Mouse (Mus musculus) G1E (cell line): ENCODE data around the gene Vmn2r7. TPM values are rescaled to one million over a fixed set of nuclear protein-coding genes. Genes with fewer than 3 reads are reported as not detected.
"Not testable (repeated sequence)": the region's sequence is repeated elsewhere in the genome, so short reads cannot be mapped to it uniquely, and the experiment has no call there.

Experiments used
- ATAC-seq: 2 replicates; pipeline ENCODE4 v1.8.0; 2016; ENCODE audit warnings: mild to moderate bottlenecking; ENCODE audit not compliant: insufficient number of reproducible peaks, poor library complexity, low FRiP score, severe bottlenecking; ENCODE audit errors: extremely low read depth
- DNase-seq: peaks from one replicate; pipeline ENCODE4 v3.0.0; 2012; ENCODE audit warnings: low spot score
- H3K27me3 ChIP-seq: 2 replicates; pipeline ENCODE4 v1.6.1; 2012; ENCODE audit warnings: mild to moderate bottlenecking, low read length, inconsistent platforms; ENCODE audit not compliant: insufficient read depth
- H3K36me3 ChIP-seq: replicated peaks from 2 replicates; pipeline ENCODE3; 2012; ENCODE audit warnings: mild to moderate bottlenecking, inconsistent platforms
- H3K4me1 ChIP-seq: 2 replicates; pipeline ENCODE4 v1.6.1; 2012; ENCODE audit warnings: low read depth, low read length, inconsistent platforms, mixed read lengths; ENCODE audit not compliant: insufficient read depth
- H3K4me3 ChIP-seq: 2 replicates; pipeline ENCODE4 v1.5.1; 2012; ENCODE audit warnings: low read depth, mild to moderate bottlenecking, inconsistent platforms, low read length, moderate library complexity, mixed read lengths
- H3K9me3 ChIP-seq: replicated peaks from 2 replicates; pipeline ENCODE4 v1.6.1; 2012; ENCODE audit warnings: inconsistent platforms
- CTCF ChIP-seq: IDR thresholded peaks from 2 replicates; pipeline ENCODE4 v1.5.1; 2012; ENCODE audit warnings: low read depth, low read length, inconsistent platforms, mixed read lengths
- GATA1 ChIP-seq: IDR thresholded peaks from 2 replicates; pipeline ENCODE4 v1.6.1; 2012; ENCODE audit warnings: borderline replicate concordance, low read length, inconsistent platforms, mixed read lengths
- GATA2 ChIP-seq: IDR thresholded peaks from 2 replicates; pipeline ENCODE4 v1.6.1; 2012; ENCODE audit warnings: low read depth, low read length, inconsistent platforms, borderline replicate concordance
- POLR2AphosphoS5 ChIP-seq: IDR thresholded peaks from 2 replicates; pipeline ENCODE4 v1.6.1; 2012; ENCODE audit warnings: low read depth, low read length, inconsistent platforms; ENCODE audit not compliant: insufficient replicate concordance
- TAL1 ChIP-seq: conservative IDR thresholded peaks from 2 replicates; pipeline ENCODE4 v1.6.1; 2012; ENCODE audit warnings: low read depth, low read length, inconsistent platforms, mixed read lengths
- polyA plus RNA-seq: library from polyadenylated mRNA; stranded (reverse); fragments of >175 nt; gene quantifications from 2 replicates; pipeline ENCODE4 v1.2.3, GENCODE M21; 2012
- total RNA-seq, 2 experiments: library from RNA; stranded (forward) in 1 of 2; stranded (reverse) in 1 of 2; fragments of 200-1000 nt in 1 of 2; fragments of >200 nt in 1 of 2; fragmentation: Nextera tagmentation in 1 of 2; gene quantifications; 2 replicates each; pipeline ENCODE4 v1.2.3; 2014 to 2017

Vmn2r7 gene
- total and polyA plus RNA-seq, 3 experiments: 0.11 TPM; not detected in 2

DNA sequence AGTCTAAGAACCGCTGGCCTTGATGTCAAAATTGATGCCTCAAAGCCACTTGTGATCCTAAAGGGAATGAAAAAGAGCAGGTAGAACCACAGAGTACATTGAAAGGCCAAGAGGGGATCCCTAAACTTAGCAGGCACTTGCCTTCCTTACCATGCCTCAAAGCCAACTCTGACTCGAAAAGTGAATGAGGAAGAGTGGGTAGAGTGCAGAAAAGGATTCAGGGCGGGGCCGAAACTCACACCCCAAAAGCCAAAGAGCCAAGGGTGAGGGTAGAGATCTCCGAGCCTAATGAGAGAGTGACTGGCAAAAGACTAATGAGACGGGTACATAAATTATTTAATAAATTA, 53.3 kb downstream of the Vmn2r7 start:
- DNase-seq (no peak), ATAC-seq (no peak)
- Histone ChIP-seq H3K4me1 (no peaks in the 10 kb centered on the region), H3K4me3 (no peak overlapping the region), H3K9me3 (peaks cover 7% of the 10 kb centered on the region), H3K36me3 (no peaks in the 10 kb centered on the region), H3K27me3 (no peaks in the 10 kb centered on the region)
- TF ChIP-seq GATA1 (no peak), TAL1 (no peak), POLR2AphosphoS5 (no peak), GATA2 (no peak), CTCF (no peak; the same call in 1 of the 2 replicates)

DNA sequence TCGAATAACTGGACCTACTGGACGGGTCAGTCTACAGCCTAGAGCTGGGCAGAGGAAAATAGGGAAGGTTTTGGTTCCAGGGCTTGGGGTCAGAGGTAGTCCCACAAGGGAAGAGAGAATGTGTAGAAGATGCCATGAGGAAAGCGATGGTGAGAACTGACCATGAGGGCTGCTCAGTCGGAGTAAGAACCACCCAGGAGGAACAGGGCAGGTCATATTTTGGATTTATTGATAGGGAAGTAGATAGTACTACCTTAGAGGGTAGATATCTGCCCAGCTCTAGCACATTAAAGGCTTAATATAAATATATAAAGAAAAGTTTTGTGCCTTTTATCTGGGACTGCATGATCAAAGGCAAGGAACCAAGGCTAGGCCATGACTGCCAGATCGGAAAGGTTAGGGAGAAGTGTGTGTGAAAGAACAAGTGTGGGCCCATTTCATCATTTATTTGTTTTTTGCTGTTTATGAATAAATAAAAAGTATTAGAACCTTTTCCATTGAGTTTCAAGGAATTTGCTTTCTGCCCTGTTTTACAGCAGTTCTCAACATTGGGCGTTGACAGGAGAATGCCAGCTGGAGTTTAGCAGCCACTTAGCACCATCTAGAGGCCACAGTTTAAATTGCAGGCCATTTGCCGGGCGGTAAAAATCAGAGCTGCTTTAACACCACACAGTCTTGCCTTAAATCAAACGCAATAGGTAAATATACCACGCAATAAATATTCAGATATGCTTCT, 53.9 kb downstream of the Vmn2r7 start:
- no peak for DNase-seq
- no peaks in the 10 kb centered on the region for H3K27me3 ChIP-seq
- no peak for ATAC-seq

DNA sequence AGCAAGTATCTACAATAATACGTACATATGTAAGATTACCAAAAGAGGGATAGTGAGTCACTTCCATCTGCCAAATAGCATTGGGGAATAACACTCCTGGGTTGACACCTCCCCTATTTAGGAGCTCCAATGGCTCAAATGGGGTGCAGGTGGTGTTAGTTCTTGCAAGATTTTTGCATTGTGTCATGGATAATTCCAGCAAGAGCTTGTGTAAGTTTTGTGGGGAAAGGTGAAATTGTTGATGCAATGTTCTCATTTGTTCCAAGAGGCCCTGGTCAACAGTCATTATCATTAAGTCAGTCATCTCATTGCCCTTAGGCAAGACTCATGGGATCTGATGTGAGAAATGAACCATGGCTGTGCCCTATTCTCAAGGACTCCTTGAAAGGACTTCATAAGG, 61.7 kb downstream of the Vmn2r7 start:
- no peak overlapping the region for H3K4me3 ChIP-seq
- no peak for TF ChIP-seq GATA1

More for the DNA sequence above, 53.9 kb downstream of the Vmn2r7 start:
- Histone ChIP-seq H3K36me3 (no peaks in the 10 kb centered on the region), H3K9me3 (peaks cover 7% of the 10 kb centered on the region), H3K4me3 (no peak overlapping the region), H3K4me1 (no peaks in the 10 kb centered on the region)
- TF ChIP-seq TAL1: no peak
- TF ChIP-seq CTCF: peak; percentile 38; the same call in 1 of the 2 replicates
- no peak for TF ChIP-seq GATA2

DNA sequence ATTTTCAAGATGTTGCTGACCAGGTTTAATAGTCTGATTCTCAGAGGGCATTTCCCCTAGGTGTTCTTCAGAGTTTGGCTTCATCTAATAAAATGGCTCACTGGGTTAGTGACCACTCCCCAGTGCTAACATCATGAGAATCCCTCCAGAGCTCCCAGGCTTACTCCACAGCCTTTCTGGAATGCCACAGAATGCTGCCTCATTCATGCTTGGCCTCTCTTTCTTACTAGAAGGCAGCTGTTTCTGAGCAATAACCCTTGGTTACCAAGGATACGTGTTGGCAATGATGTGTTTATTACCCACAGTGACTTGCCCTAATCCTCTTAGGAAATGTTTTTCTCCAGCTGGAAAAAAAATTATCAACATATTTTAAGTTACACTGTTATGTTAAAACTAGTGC, 72.4 kb downstream of the Vmn2r7 start:
- no peaks in the 10 kb centered on the region for H3K4me1 ChIP-seq
- no peak overlapping the region for H3K4me3 ChIP-seq
- no peaks in the 10 kb centered on the region for H3K9me3 ChIP-seq
- no peaks in the 10 kb centered on the region for H3K27me3 ChIP-seq
- H3K36me3 ChIP-seq: no peaks in the 10 kb centered on the region
- ATAC-seq (no peak), DNase-seq (no peak)
- TF ChIP-seq CTCF: no peak
- TF ChIP-seq POLR2AphosphoS5: no peak
- no peak for TF ChIP-seq GATA1
- TF ChIP-seq TAL1: no peak
- TF ChIP-seq GATA2: no peak

More for the DNA sequence above, 61.7 kb downstream of the Vmn2r7 start:
- Histone ChIP-seq H3K4me1 (no peaks in the 10 kb centered on the region), H3K36me3 (no peaks in the 10 kb centered on the region), H3K9me3 (no peaks in the 10 kb centered on the region), H3K27me3 (no peaks in the 10 kb centered on the region)
- ATAC-seq: no peak
- DNase-seq: no peak

DNA sequence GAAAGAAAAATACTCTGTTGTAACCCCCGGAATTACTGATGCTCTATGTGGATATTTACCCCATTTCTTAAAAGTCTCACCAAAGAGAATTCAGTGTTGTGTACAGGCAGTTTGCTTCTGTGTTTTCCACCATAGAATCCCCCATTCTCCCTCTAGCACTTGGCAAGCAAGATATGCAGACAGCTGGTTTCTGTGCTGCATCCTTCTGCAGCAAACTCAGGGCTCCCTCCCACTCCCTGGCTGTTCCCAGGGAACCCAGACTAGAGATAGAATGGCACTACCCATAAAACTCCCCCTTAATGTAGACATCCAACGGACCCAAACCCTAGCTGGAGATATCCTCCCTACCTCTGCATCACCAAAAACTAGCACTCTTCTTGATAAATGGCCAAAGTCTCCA, 88.4 kb downstream of the Vmn2r7 start:
- no peaks in the 10 kb centered on the region for H3K36me3 ChIP-seq
- no peak for TF ChIP-seq TAL1
- TF ChIP-seq GATA2: no peak
- TF ChIP-seq CTCF: no peak
- TF ChIP-seq GATA1: no peak
- TF ChIP-seq POLR2AphosphoS5: no peak
- no peaks in the 10 kb centered on the region for H3K27me3 ChIP-seq
- no peak for DNase-seq
- H3K4me3 ChIP-seq: no peak overlapping the region
- no peaks in the 10 kb centered on the region for H3K9me3 ChIP-seq
- no peaks in the 10 kb centered on the region for H3K4me1 ChIP-seq
- no peak for ATAC-seq

- H3K4me3 ChIP-seq, H3K36me3 ChIP-seq, ATAC-seq, H3K4me1 ChIP-seq, H3K27me3 ChIP-seq, H3K9me3 ChIP-seq, DNase-seq: not testable (repeated sequence)
These were observed 117.2 kb downstream of the Vmn2r7 start for GRCm38 (mm10) chr3:64727187-64727970.

DNA sequence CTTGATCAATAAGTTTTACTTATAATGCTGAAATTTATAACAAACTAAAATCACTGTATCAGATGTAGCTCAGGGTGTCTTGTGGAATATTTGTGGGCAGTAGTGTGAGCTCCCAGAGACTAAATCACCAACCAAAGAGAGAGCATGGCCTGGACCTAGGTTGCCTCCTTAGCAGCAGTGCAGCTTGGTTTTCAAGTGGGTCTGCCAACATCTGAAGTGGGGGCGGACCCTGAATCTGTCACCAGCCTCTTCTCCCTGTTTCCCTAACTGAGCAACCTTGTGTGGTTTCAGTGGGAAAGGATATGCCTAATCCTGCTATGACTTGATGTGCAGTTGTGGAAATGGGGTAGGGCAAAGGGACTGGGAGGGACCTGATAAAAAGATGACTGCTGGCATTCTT, 118.8 kb downstream of the Vmn2r7 start:
- H3K9me3 ChIP-seq, H3K27me3 ChIP-seq, H3K4me3 ChIP-seq, H3K4me1 ChIP-seq, DNase-seq, H3K36me3 ChIP-seq, ATAC-seq: not testable (repeated sequence)

DNA sequence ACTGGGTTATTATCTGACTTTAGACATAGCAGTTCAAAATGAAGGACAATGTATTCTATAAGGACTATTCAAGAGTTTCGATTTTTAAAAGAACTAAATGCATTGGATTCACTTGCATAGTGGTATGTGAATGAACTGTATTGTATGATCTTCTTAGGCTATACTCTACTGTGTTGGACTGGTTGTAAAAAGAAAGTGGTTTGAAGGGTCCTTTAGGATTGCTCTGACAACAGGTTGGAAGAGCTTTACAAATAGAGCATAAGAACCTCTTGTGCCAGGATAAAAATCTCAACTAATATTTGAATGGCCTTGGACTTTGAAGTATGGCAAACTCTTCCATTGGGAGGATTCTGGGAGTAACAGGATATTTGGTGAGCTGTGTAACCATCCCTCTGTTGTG, 168.5 kb downstream of the Vmn2r7 start:
- not testable (repeated sequence) for H3K4me3 ChIP-seq, H3K4me1 ChIP-seq, H3K27me3 ChIP-seq, H3K36me3 ChIP-seq, DNase-seq, H3K9me3 ChIP-seq, ATAC-seq
